Mouse (Mus musculus) erythroblast, embryonic 14.5 days (primary cell): Measurements from ENCODE around the gene C2cd3.

Experiments used
- GATA1 ChIP-seq: IDR thresholded peaks from 2 replicates; pipeline ENCODE4 v1.6.1; 2012; ENCODE audit warnings: low read length, inconsistent platforms, mixed read lengths
- TAL1 ChIP-seq: IDR thresholded peaks from 3 replicates; pipeline ENCODE4 v1.6.1; 2012; ENCODE audit warnings: low read length, inconsistent platforms, mixed read lengths

- TF ChIP-seq TAL1 (no peak), GATA1 (no peak)
These were observed 116.5 kb downstream of the C2cd3 start for GRCm38 (mm10) chr7:100488474-100489048.
